Mouse (Mus musculus): Measurements from ENCODE around the gene Gm8068. TPM values are rescaled to one million over a fixed set of nuclear protein-coding genes. Genes with fewer than 3 reads are reported as not detected.
"Not testable (repeated sequence)": the region's sequence is repeated elsewhere in the genome, so short reads cannot be mapped to it uniquely, and the experiment has no call there.

Gene Gm8068
- not detected in 2 replicates for polyA plus RNA-seq (2015; fragmentation: Nextera tagmentation; extraction: Ambion mirVana)

- not testable (repeated sequence) for ATAC-seq (replicated peaks); H3K9ac ChIP-seq (replicated peaks)
- WGBS, result no CpG with 5 or more reads among the region's 3 CpGs
Measured at GRCm38 (mm10) chr14:41701785-41702184, at the start of gene Gm8068. Gene Gm8068, minus strand, starts transcription at chr14:41701885.

GRCm38 (mm10) chr14:41750514-41750913 lies 48.8 kb upstream of the Gm8068 start, which contains the start of gene Gm7929:
Gene Gm7929, minus strand, starts transcription at chr14:41750614.
- ATAC-seq (replicated peaks); H3K9ac ChIP-seq (replicated peaks); H3K36me3 ChIP-seq; H3K27ac ChIP-seq (replicated peaks); H3K4me3 ChIP-seq; H3K27me3 ChIP-seq; H3K9me3 ChIP-seq; H3K4me2 ChIP-seq (replicated peaks); H3K4me1 ChIP-seq: not testable (repeated sequence)
- 100% methylated on average over 1 of the region's 1 CpGs for WGBS

More at GRCm38 (mm10) chr14:41701785-41702184, at the start of gene Gm8068:
- H3K4me1 ChIP-seq; H3K9me3 ChIP-seq; H3K27ac ChIP-seq (replicated peaks); H3K36me3 ChIP-seq; H3K4me3 ChIP-seq; H3K4me2 ChIP-seq (replicated peaks); H3K27me3 ChIP-seq: not testable (repeated sequence)

- H3K36me3 ChIP-seq; H3K4me2 ChIP-seq (replicated peaks); H3K27me3 ChIP-seq; H3K4me3 ChIP-seq; H3K9ac ChIP-seq (replicated peaks); H3K27ac ChIP-seq (replicated peaks); ATAC-seq (replicated peaks); H3K9me3 ChIP-seq; H3K4me1 ChIP-seq: not testable (repeated sequence)
- 72% methylated on average over 16 of the region's 17 CpGs for WGBS
Measured at GRCm38 (mm10) chr14:41723437-41723836, 21.8 kb upstream of the Gm8068 start.

- not testable (repeated sequence) for H3K4me3 ChIP-seq; H3K27ac ChIP-seq (replicated peaks); H3K9ac ChIP-seq (replicated peaks); ATAC-seq (replicated peaks); H3K4me1 ChIP-seq; H3K36me3 ChIP-seq; H3K4me2 ChIP-seq (replicated peaks); H3K27me3 ChIP-seq; H3K9me3 ChIP-seq
- whole genome bisulfite sequencing, result 86% methylated on average over 1 of the region's 1 CpGs
Measured at GRCm38 (mm10) chr14:41717180-41717579, 15.5 kb upstream of the Gm8068 start.

- 98% methylated on average over 2 of the region's 2 CpGs for WGBS
- not testable (repeated sequence) for ATAC-seq (replicated peaks)
Measured at GRCm38 (mm10) chr14:41648176-41648575, 53.5 kb downstream of the Gm8068 start.

More at GRCm38 (mm10) chr14:41648176-41648575, 53.5 kb downstream of the Gm8068 start:
- not testable (repeated sequence) for H3K4me2 ChIP-seq (replicated peaks); H3K27me3 ChIP-seq; H3K9me3 ChIP-seq; H3K4me1 ChIP-seq; H3K36me3 ChIP-seq; H3K4me3 ChIP-seq; H3K9ac ChIP-seq (replicated peaks); H3K27ac ChIP-seq (replicated peaks)

Other genes with a start within 250 kb of the Gm8068 start
- not detected in 2 replicates for gene Gm7954, start 248.4 kb downstream of the Gm8068 start, polyA plus RNA-seq (2015; fragmentation: Nextera tagmentation; extraction: Ambion mirVana)
- gene Gm3486, start 212.4 kb downstream of the Gm8068 start, polyA plus RNA-seq (2015; fragmentation: Nextera tagmentation; extraction: Ambion mirVana), result not detected in 2 replicates
- not detected in 2 replicates for gene Gm7970, start 146.3 kb downstream of the Gm8068 start, polyA plus RNA-seq (2015; fragmentation: Nextera tagmentation; extraction: Ambion mirVana)
- not detected in 2 replicates for gene 1700049E17Rik2, start 128.7 kb downstream of the Gm8068 start, polyA plus RNA-seq (2015; fragmentation: Nextera tagmentation; extraction: Ambion mirVana)
- gene Gm3072, start 77.3 kb downstream of the Gm8068 start, polyA plus RNA-seq (2015; fragmentation: Nextera tagmentation; extraction: Ambion mirVana), result not detected in 2 replicates
- gene Gm3676, start 55.4 kb downstream of the Gm8068 start, polyA plus RNA-seq (2015; fragmentation: Nextera tagmentation; extraction: Ambion mirVana), result not detected in 2 replicates
- not detected in 2 replicates for gene Gm7929, start 48.7 kb upstream of the Gm8068 start, polyA plus RNA-seq (2015; fragmentation: Nextera tagmentation; extraction: Ambion mirVana)
- gene Gm47189, start 70.6 kb upstream of the Gm8068 start, polyA plus RNA-seq (2015; fragmentation: Nextera tagmentation; extraction: Ambion mirVana), result not detected in 2 replicates
- gene Gm7980, start 205.4 kb upstream of the Gm8068 start, polyA plus RNA-seq (2015; fragmentation: Nextera tagmentation; extraction: Ambion mirVana), result not detected in 2 replicates
- gene 1700049E17Rik1, start 223.1 kb upstream of the Gm8068 start, polyA plus RNA-seq (2015; fragmentation: Nextera tagmentation; extraction: Ambion mirVana), result not detected in 2 replicates
- not detected in 2 replicates for gene 1700024B05Rik, start 242.1 kb upstream of the Gm8068 start, polyA plus RNA-seq (2015; fragmentation: Nextera tagmentation; extraction: Ambion mirVana)

Data from forebrain, embryonic 15.5 days (tissue).